Mouse (Mus musculus) left cerebral cortex, adult 2 months (tissue): ENCODE measurements at regions not wholly inside any gene's neighbourhood (a gene's known extent, or its start where the extent isn't known, plus 50 kb on each side); places are given as distances from the start of the nearest gene placed in this dataset.

Experiments
- DNase-seq, 2 experiments: peaks; one replicate each; pipeline ENCODE4 v3.0.0; 2021 to 2022; ENCODE audit warnings: low spot score in 2 of 2, mixed read lengths in 1 of 2; ENCODE audit errors: extremely low spot score in 1 of 2
- H3K27ac ChIP-seq: fragments of 200-600 bp; 2 replicates; pipeline ENCODE4 v1.8.1; 2022
- H3K4me3 ChIP-seq: fragments of 200-600 bp; 2 replicates; pipeline ENCODE4 v1.8.1; 2022
- CTCF ChIP-seq: fragments of 200-600 bp; IDR thresholded peaks from 2 replicates; pipeline ENCODE4 v1.8.1; 2022; ENCODE audit warnings: antibody characterized with exemption, mild to moderate bottlenecking, moderate library complexity
- intact Hi-C: fragments of 180-260 bp; cut with DNase I; formaldehyde crosslinking; loops from one replicate; pipeline ENCODE4 v1.15.1; 2025

DNA sequence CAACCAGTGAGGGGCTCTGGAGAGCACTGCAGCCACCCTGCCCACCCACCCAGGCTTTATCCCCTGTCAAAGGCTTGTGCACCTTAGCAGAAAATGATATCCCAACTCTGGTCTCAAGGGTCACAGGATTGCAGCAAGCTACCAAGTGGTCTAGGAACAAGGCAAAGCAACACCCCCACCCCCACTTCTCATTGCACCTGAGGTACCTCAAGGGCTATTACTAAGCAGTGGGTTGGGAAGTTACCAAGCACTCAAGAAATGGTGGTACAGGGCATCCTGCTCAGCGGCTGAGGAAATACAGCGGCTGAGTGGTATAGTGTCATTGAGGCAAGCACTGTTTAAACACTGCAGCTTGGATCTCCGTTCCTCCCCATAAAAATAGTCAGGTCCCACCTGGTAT lies 50.1 kb upstream of the Irs2 start:
- Histone ChIP-seq H3K27ac (no peak overlapping the region), H3K4me3 (no peak overlapping the region)
- no peak for TF ChIP-seq CTCF
- intact Hi-C loops, result no loop called here
- no peak for DNase-seq
